8 mouse cellular contexts compared by ENCODE assay signal in genomic region chr2:152707627-152708026, GRCm38 (mm10). TPM values are rescaled to one million over a fixed set of nuclear protein-coding genes. Genes with fewer than 3 reads are reported as not detected.
DNase-seq lines count a peak whose midpoint lies in the region; ATAC-seq and TF ChIP-seq lines count a peak whose summit lies in the region.

No protein-coding gene starts in this region.

- no peaks in the 10 kb centered on the region for H3K9me3 ChIP-seq in ES-Bruce4 (replicated peaks; ENCODE audit: control insufficient read depth, insufficient read depth, low read length, poor library complexity, severe bottlenecking)
- no peaks in the 10 kb centered on the region for H3K9me3 ChIP-seq in forebrain, embryonic 14.5 days (replicated peaks; ENCODE audit: control insufficient read depth, low read length)
- no peaks in the 10 kb centered on the region for H3K9me3 ChIP-seq in heart, embryonic 16.5 days (replicated peaks; ENCODE audit: control insufficient read depth, low read length)
- no peaks in the 10 kb centered on the region for H3K9me3 ChIP-seq in liver, embryonic 15.5 days (replicated peaks)

- WGBS in forebrain, embryonic 14.5 days = 5% methylated on average over 27 of the region's 31 CpGs
- WGBS in heart, embryonic 16.5 days = 6% methylated on average over 31 of the region's 31 CpGs
- WGBS in liver, embryonic 15.5 days (ENCODE audit: insufficient replicate concordance) = 24% methylated on average over 31 of the region's 31 CpGs

- TF ChIP-seq CTCF in ES-Bruce4 (IDR thresholded peaks at IDR 0.05; ENCODE audit: low read depth, low read length) = no peak

- peak overlapping the region; percentile 66 for H3K4me3 ChIP-seq in ES-Bruce4 (ENCODE audit: low read depth, low read length)
- peak overlapping the region; percentile 37 for H3K4me3 ChIP-seq in forebrain, embryonic 14.5 days (ENCODE audit: low read depth, low read length)
- H3K4me3 ChIP-seq in heart, embryonic 16.5 days (ENCODE audit: low read length) = peak overlapping the region; percentile 62
- peak overlapping the region; percentile 42 for H3K4me3 ChIP-seq in liver, embryonic 15.5 days (replicated peaks)

- peaks cover 3% of the 10 kb centered on the region for H3K4me1 ChIP-seq in ES-Bruce4 (ENCODE audit: control insufficient read depth, insufficient read depth, low read length)
- H3K4me1 ChIP-seq in forebrain, embryonic 14.5 days (ENCODE audit: control insufficient read depth, insufficient read depth, low read length) = peaks cover 14% of the 10 kb centered on the region
- H3K4me1 ChIP-seq in heart, embryonic 16.5 days (ENCODE audit: control insufficient read depth, insufficient read depth, low read length) = peaks cover 14% of the 10 kb centered on the region
- peaks cover 21% of the 10 kb centered on the region for H3K4me1 ChIP-seq in liver, embryonic 15.5 days (replicated peaks)

- H3K9ac ChIP-seq in ES-Bruce4 (ENCODE audit: low read depth, poor library complexity, severe bottlenecking) = peak overlapping the region; percentile 64
- H3K9ac ChIP-seq in forebrain, embryonic 14.5 days (ENCODE audit: low read length) = peak overlapping the region; percentile 73
- peak overlapping the region; percentile 87 for H3K9ac ChIP-seq in heart, embryonic 16.5 days (ENCODE audit: low read length)
- H3K9ac ChIP-seq in liver, embryonic 15.5 days = peak overlapping the region; percentile 44; the same call in 1 of the 2 replicates

- peak; percentile 87 for DNase-seq in forebrain, embryonic 14.5 days (ENCODE audit: low spot score)
- peak; percentile 97 for DNase-seq in kidney, postnatal 36 days
- DNase-seq in ovary, adult 18-20 months (ENCODE audit: low spot score) = peak; percentile 90
- DNase-seq in urinary bladder, postnatal 4 days (ENCODE audit: low spot score in 2 of 2) = peak; percentile 95

- peak; percentile 41 for TF ChIP-seq POLR2A in ES-Bruce4 (IDR thresholded peaks at IDR 0.05; ENCODE audit: insufficient read depth, low read length)

- ATAC-seq in cerebellum, adult (ENCODE audit: insufficient number of reproducible peaks, low FRiP score, low TSS enrichment) = peak; percentile 54; the same call in 1 of the 2 replicates
- ATAC-seq in forebrain, embryonic 14.5 days = peak; percentile 90
- peak; percentile 96 for ATAC-seq in heart, embryonic 16.5 days (replicated peaks; ENCODE audit: extremely low read depth, insufficient read depth, low FRiP score)
- ATAC-seq in liver, embryonic 15.5 days (ENCODE audit: insufficient read depth) = peak; percentile 83

- H3K4me2 ChIP-seq in forebrain, embryonic 14.5 days (ENCODE audit: low read length) = peak overlapping the region; percentile 56
- H3K4me2 ChIP-seq in heart, embryonic 16.5 days (ENCODE audit: low read depth, low read length) = peak overlapping the region; percentile 80
- peak overlapping the region; percentile 59 for H3K4me2 ChIP-seq in liver, embryonic 15.5 days

- peak; percentile 81 for TF ChIP-seq EP300 in ES-Bruce4 (IDR thresholded peaks at IDR 0.05; ENCODE audit: insufficient read depth, low read depth, low read length)

- H3K36me3 ChIP-seq in ES-Bruce4 (ENCODE audit: control insufficient read depth, insufficient read depth, low read length, poor library complexity, severe bottlenecking) = no peaks in the 10 kb centered on the region
- H3K36me3 ChIP-seq in forebrain, embryonic 14.5 days (ENCODE audit: control insufficient read depth, insufficient read depth, low read length) = peaks cover 53% of the 10 kb centered on the region
- H3K36me3 ChIP-seq in heart, embryonic 16.5 days (ENCODE audit: control insufficient read depth, insufficient read depth) = peaks cover 24% of the 10 kb centered on the region
- peaks cover 40% of the 10 kb centered on the region for H3K36me3 ChIP-seq in liver, embryonic 15.5 days (replicated peaks)

- H3K27me3 ChIP-seq in ES-Bruce4 (ENCODE audit: control insufficient read depth, insufficient read depth, low read length, poor library complexity, severe bottlenecking) = no peaks in the 10 kb centered on the region
- H3K27me3 ChIP-seq in forebrain, embryonic 14.5 days (replicated peaks; ENCODE audit: control insufficient read depth, insufficient read depth, low read length) = no peaks in the 10 kb centered on the region
- no peaks in the 10 kb centered on the region for H3K27me3 ChIP-seq in heart, embryonic 16.5 days (ENCODE audit: control insufficient read depth, insufficient read depth, low read length)
- H3K27me3 ChIP-seq in liver, embryonic 15.5 days = no peaks in the 10 kb centered on the region

- peak overlapping the region; percentile 94 for H3K27ac ChIP-seq in ES-Bruce4 (ENCODE audit: insufficient read depth, low read length)
- H3K27ac ChIP-seq in forebrain, embryonic 14.5 days (ENCODE audit: low read depth, low read length) = peak overlapping the region; percentile 79
- peak overlapping the region; percentile 96 for H3K27ac ChIP-seq in heart, embryonic 16.5 days (ENCODE audit: low read length)
- H3K27ac ChIP-seq in liver, embryonic 15.5 days (replicated peaks) = peak overlapping the region; percentile 51; the same call in 1 of the 2 replicates

RNA-seq across cellular contexts. Expression of gene Mcts2, which starts 20.8 kb away (rescaled TPM):
- polyA plus RNA-seq in ES-Bruce4 (2011; ENCODE audit: insufficient read depth, insufficient read length, low read depth, missing spikeins) = 31.2 and 31.5 TPM in 2 replicates
- polyA plus RNA-seq in forebrain, embryonic 14.5 days (2014; fragmentation: Nextera tagmentation; extraction: Ambion mirVana) = 35.8 and 42.6 TPM in 2 replicates
- 18.9 and 19.2 TPM in 2 replicates for polyA plus RNA-seq in heart, embryonic 16.5 days (2015; fragmentation: Nextera tagmentation; extraction: Ambion mirVana)
- polyA plus RNA-seq in liver, embryonic 15.5 days (2015; fragmentation: Nextera tagmentation; extraction: Ambion mirVana) = 12.1 and 12.4 TPM in 2 replicates

RNA-seq across cellular contexts. Expression of gene Id1, which starts 28.4 kb away (rescaled TPM):
- polyA plus RNA-seq in ES-Bruce4 (2011; ENCODE audit: insufficient read depth, insufficient read length, low read depth, missing spikeins) = 19.0 and 20.5 TPM in 2 replicates
- polyA plus RNA-seq in forebrain, embryonic 14.5 days (2014; fragmentation: Nextera tagmentation; extraction: Ambion mirVana) = 29.2 and 32.8 TPM in 2 replicates
- polyA plus RNA-seq in heart, embryonic 16.5 days (2015; fragmentation: Nextera tagmentation; extraction: Ambion mirVana) = 56.3 and 64.5 TPM in 2 replicates
- polyA plus RNA-seq in liver, embryonic 15.5 days (2015; fragmentation: Nextera tagmentation; extraction: Ambion mirVana) = 20.5 and 20.9 TPM in 2 replicates

RNA-seq across cellular contexts. Expression of gene H13, which starts 38.4 kb away (rescaled TPM):
- polyA plus RNA-seq in ES-Bruce4 (2011; ENCODE audit: insufficient read depth, insufficient read length, low read depth, missing spikeins) = 48.1 and 52.4 TPM in 2 replicates
- 136 and 161 TPM in 2 replicates for polyA plus RNA-seq in forebrain, embryonic 14.5 days (2014; fragmentation: Nextera tagmentation; extraction: Ambion mirVana)
- 76.4 and 81.7 TPM in 2 replicates for polyA plus RNA-seq in heart, embryonic 16.5 days (2015; fragmentation: Nextera tagmentation; extraction: Ambion mirVana)
- polyA plus RNA-seq in liver, embryonic 15.5 days (2015; fragmentation: Nextera tagmentation; extraction: Ambion mirVana) = 45.2 and 49.8 TPM in 2 replicates

RNA-seq across cellular contexts. Expression of gene Cox4i2, which starts 46.3 kb away (rescaled TPM):
- polyA plus RNA-seq in ES-Bruce4 (2011; ENCODE audit: insufficient read depth, insufficient read length, low read depth, missing spikeins) = 0.94 and 1.1 TPM in 2 replicates
- 4.5 and 5.9 TPM in 2 replicates for polyA plus RNA-seq in forebrain, embryonic 14.5 days (2014; fragmentation: Nextera tagmentation; extraction: Ambion mirVana)
- 26.7 and 30.9 TPM in 2 replicates for polyA plus RNA-seq in heart, embryonic 16.5 days (2015; fragmentation: Nextera tagmentation; extraction: Ambion mirVana)
- polyA plus RNA-seq in liver, embryonic 15.5 days (2015; fragmentation: Nextera tagmentation; extraction: Ambion mirVana) = 1.0 and 1.1 TPM in 2 replicates

Comparison
In these comparisons a context has a peak if more than half of its experiments do, and no peak if none do; other contexts are left out.
1. Peak in every context shown above with its lines: DNase-seq, ATAC-seq, H3K4me3 ChIP-seq and H3K27ac ChIP-seq.